Mouse (Mus musculus): ENCODE measurements around the gene Golph3. TPM values are rescaled to one million over a fixed set of nuclear protein-coding genes. Genes with fewer than 3 reads are reported as not detected.

The Golph3 gene
- total RNA-seq, 2 experiments from 2014 or later: 86.6 to 88.9 TPM

- intact Hi-C loops (cut with DNase I): no loop called here
- no peak for DNase-seq (ENCODE audit: extremely low spot score in 1 of 2, low spot score in 2 of 2)
Measured at GRCm38 (mm10) chr15:12314584-12314983, 6.7 kb upstream of the Golph3 start.

GRCm38 (mm10) chr15:12315996-12316395, 5.3 kb upstream of the Golph3 start:
- intact Hi-C loops (cut with DNase I): no loop called here
- no peak for DNase-seq (ENCODE audit: extremely low spot score in 1 of 2, low spot score in 2 of 2)

DNA sequence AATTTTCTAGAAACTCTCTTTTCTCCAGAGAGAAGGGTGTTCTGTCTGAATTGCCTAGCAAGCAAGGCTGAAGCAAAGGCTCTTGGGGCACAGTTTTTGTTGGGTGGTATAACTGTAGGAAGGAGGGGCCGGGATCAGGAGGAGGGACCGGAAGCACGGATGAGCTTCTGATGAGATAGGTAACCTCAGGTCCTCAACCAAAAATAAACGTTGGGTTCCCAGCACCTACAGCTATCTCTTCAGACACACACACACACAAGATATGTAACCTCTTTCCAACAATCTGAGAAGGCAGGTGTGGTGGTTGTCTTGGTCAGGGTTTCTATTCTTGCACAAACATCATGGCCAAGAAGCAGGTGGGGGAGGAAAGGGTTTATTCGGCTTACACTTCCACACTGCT, 4.0 kb upstream of the Golph3 start:
- intact Hi-C loops (cut with DNase I): no loop called here
- DNase-seq (ENCODE audit: extremely low spot score in 1 of 2, low spot score in 2 of 2): no peak

- no peak for DNase-seq (ENCODE audit: extremely low spot score in 1 of 2, low spot score in 2 of 2)
- intact Hi-C loops (cut with DNase I): no loop called here
Measured at GRCm38 (mm10) chr15:12318451-12318850, 2.8 kb upstream of the Golph3 start.

GRCm38 (mm10) chr15:12319889-12320288, 1.4 kb upstream of the Golph3 start:
- intact Hi-C loops (cut with DNase I): loop anchor here (5.0 kb wide), 1 partner anchor 53 kb away; no protein-coding TSS in a partner anchor
- no peak for DNase-seq (ENCODE audit: extremely low spot score in 1 of 2, low spot score in 2 of 2)

GRCm38 (mm10) chr15:12320441-12321090, 684 bp upstream of the Golph3 start:
- intact Hi-C loops (cut with DNase I): loop anchor here (5.0 kb wide), 1 partner anchor 53 kb away; no protein-coding TSS in a partner anchor

DNA sequence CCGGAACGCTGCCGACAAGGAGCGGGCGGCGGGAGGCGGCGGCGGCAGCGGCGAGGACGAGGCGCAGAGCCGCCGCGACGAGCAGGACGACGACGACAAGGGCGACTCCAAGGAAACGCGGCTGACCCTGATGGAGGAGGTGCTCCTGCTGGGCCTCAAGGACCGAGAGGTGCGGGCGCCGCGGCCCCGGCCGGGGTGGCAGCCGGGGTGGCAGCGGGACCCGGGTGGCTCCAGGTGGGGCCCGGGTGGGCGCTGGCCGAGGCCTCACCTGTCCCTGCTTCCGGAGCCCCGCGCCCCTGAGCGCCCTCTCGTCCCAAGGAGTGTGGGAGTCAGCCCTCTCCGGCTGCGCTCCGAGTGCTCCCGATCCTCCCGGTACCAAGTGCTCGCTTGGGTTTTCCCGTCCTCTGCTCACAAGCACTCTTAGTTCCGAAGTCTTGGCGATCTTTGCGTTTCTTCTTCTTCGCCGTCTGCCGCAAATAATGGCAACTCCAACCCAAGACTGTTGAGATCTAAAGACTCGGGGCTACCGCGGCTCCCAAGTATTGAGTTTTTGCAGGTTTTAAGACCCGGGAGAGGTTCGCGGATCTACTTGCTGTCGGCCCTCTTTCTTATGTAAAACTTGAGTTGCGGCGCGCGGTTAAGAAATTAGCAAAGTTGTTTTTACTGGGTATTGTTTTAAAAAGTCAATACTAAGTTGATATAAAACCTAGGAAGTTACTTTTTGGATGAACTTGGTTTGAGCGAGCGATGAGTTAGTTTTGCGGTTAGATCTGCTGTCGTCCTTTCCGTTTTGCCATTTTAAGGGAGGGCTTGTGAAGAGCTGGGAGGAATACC, 755 bp downstream of the Golph3 start, which contains the start of gene 1810049J17Rik:
Gene 1810049J17Rik, minus strand, starts transcription at position 112 of the 834 bp plus-strand sequence.
- intact Hi-C loops (cut with DNase I): loop anchor here (5.0 kb wide), 1 partner anchor 55 kb away; no protein-coding TSS in a partner anchor
- no peak for DNase-seq (ENCODE audit: extremely low spot score in 1 of 2, low spot score in 2 of 2)

More at GRCm38 (mm10) chr15:12320441-12321090, 684 bp upstream of the Golph3 start:
- DNase-seq (ENCODE audit: extremely low spot score in 1 of 2, low spot score in 2 of 2): no peak

DNA sequence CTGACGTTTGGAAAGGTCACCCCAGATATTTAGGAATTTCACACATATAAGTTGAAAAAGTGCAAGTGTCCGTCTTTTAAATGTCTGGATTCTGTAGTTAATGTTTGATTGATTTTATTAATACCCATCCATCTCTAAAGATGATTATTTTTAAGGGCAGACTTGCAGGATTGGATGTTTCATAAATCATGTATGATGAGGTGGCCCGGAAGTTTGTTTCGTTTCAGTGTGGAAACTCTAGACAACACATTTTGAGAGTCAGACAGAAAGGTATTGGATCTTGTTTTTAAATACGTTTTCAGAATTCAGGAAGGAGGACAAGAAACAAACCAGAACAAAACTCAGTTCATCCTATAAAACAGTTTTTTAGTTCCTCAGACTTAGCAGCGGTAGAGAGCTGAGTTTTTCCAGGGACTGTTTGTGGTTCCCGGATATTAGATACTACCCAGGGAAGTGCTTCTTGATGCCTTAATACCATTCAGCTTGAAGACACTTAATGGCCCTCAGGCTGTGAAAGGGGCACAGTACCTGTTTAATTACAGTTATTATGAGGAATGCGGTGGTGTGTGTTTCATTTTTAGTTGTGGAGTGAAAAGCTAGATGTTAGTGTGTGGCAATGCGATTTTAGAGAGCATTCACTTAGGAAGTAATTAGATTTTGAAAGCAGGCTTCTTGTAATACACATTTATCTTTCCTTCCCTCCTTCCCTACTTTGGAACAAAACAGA, 1.6 kb downstream of the Golph3 start:
- intact Hi-C loops (cut with DNase I): loop anchor here (5.0 kb wide), 1 partner anchor 56 kb away; no protein-coding TSS in a partner anchor
- no peak for DNase-seq (ENCODE audit: extremely low spot score in 1 of 2, low spot score in 2 of 2)

- DNase-seq (ENCODE audit: extremely low spot score in 1 of 2, low spot score in 2 of 2): no peak
- intact Hi-C loops (cut with DNase I): loop anchor here (5.0 kb wide), 1 partner anchor 57 kb away; no protein-coding TSS in a partner anchor
Measured at GRCm38 (mm10) chr15:12324326-12324725, 3.1 kb downstream of the Golph3 start.

DNA sequence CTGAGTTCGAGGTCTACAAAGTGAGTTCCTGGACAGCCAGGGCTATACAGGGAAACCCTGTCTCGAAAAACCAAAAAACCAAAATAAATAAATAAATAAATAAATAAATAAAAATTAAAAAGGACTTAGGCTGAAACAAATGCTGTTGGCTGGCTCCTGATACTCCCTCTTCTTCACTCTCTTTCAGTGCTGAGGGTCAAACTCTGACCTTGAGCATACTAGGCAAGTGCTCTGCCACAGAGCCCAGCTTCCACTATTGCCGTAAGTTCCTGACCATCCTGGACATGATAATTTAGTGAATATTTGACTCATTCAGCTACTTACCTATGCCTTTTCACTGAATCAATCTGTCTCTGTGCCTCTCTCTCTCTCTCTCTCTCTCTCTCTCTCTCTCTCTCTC, 9.1 kb downstream of the Golph3 start:
- intact Hi-C loops (cut with DNase I): no loop called here

GRCm38 (mm10) chr15:12330892-12331291, 9.6 kb downstream of the Golph3 start:
- no peak for DNase-seq (ENCODE audit: extremely low spot score in 1 of 2, low spot score in 2 of 2)
- intact Hi-C loops (cut with DNase I): no loop called here

More for the DNA sequence above, 9.1 kb downstream of the Golph3 start:
- DNase-seq (ENCODE audit: extremely low spot score in 1 of 2, low spot score in 2 of 2): no peak

DNA sequence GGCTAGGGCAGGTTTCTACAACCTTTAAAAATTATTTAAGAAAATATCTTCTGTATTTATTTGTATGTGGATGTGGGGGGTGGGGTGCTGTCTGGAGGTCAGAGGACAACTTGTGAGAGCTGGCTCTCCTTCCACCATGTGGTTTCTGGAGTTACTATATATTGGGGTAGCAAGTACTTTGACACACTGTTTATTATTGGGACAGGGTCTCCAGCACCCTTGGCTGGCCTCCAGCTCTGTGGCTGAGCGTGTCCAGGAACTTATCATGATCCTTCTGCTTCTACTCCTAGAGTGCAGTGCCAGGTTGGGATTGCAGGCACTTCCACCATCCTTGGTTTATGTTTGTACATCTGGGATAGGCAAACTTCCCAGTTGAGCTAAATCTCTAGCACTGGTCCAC, 10.1 kb downstream of the Golph3 start:
- intact Hi-C loops (cut with DNase I): no loop called here
- no peak for DNase-seq (ENCODE audit: extremely low spot score in 1 of 2, low spot score in 2 of 2)

DNA sequence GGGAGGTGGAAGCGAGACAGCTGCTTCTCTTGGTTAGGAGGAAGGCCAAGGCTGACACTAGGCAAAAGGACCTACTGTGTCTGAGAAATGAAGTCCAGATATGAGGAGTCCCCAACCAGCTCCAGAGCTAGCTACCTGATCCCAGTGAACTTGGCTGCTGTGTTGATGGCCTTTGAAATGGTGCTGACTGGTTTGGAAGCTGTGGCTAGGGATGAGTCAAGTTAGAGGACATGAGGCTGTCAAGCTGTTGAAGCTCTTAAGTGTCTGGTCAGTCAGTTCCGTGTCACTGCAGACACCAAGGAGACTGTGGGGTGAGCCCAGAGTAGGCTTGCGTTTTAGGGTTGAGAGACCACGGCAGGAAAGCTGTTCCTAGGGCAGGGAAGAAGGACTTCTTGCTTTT, 13.1 kb downstream of the Golph3 start:
- intact Hi-C loops (cut with DNase I): no loop called here
- DNase-seq (ENCODE audit: extremely low spot score in 1 of 2, low spot score in 2 of 2): no peak

DNA sequence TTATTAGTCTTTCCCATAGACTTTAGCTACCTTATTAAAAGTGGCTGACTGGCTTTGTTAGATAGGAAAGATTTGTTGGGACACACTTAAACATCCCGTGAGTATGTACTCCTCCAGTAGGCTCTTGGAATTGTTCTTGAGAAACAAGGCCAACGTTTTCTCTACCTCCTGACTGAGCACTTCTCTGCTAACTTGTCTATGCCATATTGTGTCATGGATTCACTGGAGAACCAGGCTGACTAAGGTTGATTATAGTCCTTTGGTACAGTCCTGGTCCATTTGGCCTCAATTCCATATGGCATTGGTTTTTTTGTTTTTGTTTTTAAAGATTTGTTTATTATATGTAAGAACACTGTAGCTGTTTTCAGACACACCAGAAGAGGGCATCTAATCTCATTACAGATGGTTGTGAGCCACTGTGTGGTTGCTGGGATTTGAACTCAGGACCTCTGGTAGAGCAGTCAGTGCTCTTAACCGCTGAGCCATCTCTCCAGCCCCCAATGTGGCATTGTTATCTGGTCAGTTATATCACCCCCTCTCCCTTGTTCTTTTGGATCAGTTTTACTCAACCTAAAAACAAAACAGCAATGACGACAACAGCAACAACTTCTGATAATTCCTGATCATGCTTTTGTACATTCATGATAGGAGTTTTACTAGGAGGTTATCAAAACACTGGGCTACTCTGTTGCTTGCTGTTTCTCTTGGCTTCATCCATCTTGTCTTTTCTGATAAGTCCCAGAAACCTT, 16.0 kb downstream of the Golph3 start:
- intact Hi-C loops (cut with DNase I): no loop called here

DNA sequence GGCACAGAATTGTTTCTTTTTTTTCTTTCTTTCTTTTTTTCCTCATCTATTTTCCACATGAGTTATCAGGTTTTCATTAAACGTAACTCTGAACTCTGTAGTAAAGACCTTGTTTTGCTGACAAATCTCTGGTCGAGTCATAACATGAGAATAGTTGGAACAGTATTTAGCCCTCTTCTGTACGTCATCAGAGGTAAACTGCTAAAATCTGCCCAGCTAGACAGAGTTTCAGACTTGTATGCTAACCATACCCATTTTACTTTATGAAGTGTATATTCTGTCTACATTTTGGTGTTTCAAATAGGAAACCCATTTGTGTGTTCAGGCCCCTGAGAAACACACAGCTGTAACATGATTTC, 16.5 kb downstream of the Golph3 start:
- DNase-seq (ENCODE audit: extremely low spot score in 1 of 2, low spot score in 2 of 2): no peak
- intact Hi-C loops (cut with DNase I): no loop called here

More for the DNA sequence above, 16.0 kb downstream of the Golph3 start:
- no peak for DNase-seq (ENCODE audit: extremely low spot score in 1 of 2, low spot score in 2 of 2)

- no peak for DNase-seq (ENCODE audit: extremely low spot score in 1 of 2, low spot score in 2 of 2)
- intact Hi-C loops (cut with DNase I): no loop called here
Measured at GRCm38 (mm10) chr15:12340536-12341400, 19.5 kb downstream of the Golph3 start.

DNA sequence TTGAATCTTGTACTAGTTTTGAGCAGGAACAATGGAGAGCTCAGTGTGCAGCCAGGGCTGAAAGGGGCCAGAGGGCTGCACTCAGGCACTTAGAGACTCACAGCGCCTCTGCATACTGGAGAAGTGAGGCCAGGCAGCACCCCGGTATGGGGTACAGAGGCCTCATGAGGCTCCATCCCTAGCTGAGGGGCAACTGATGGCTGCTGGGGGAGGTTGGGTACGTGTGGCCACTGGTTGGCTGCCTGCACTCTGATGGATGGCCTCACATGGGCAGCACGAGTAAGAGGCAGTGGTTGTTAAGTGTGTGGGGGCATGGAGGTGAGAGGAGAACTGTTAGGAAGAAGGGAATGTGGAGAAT, 20.1 kb downstream of the Golph3 start:
- intact Hi-C loops (cut with DNase I): no loop called here
- no peak for DNase-seq (ENCODE audit: extremely low spot score in 1 of 2, low spot score in 2 of 2)

- DNase-seq (ENCODE audit: extremely low spot score in 1 of 2, low spot score in 2 of 2): no peak
Measured at GRCm38 (mm10) chr15:12346916-12347315, 25.7 kb downstream of the Golph3 start.

More at GRCm38 (mm10) chr15:12346916-12347315, 25.7 kb downstream of the Golph3 start:
- intact Hi-C loops (cut with DNase I): no loop called here
